Mouse (Mus musculus) heart, postnatal 4 days (tissue): ENCODE measurements at regions not wholly inside any gene's neighbourhood (a gene's known extent, or its start where the extent isn't known, plus 50 kb on each side); places are given as distances from the start of the nearest gene placed in this dataset.

Experiments
- DNase-seq: peaks from one replicate; pipeline ENCODE4 v3.0.0; 2021

DNA sequence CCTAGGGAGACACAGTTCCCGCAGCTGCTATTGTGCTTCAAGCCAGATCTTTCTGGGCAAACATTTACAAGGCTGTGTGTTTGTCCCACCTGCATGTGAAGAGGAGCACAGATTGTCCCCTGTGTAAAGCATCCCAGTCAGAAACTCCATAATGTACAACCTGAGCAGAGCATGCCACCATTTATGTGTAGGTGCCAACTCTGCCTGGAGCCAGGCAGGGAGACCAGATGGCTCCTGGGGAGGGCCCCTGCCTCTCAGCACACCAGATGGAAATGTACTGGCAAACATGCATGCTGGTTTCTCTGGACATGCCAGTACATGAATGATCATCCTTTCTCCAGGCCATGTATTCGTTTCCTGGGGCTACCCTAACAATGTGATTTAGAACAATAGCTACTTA lies 98.6 kb upstream of the Foxp3 start:
- DNase-seq: no peak

DNA sequence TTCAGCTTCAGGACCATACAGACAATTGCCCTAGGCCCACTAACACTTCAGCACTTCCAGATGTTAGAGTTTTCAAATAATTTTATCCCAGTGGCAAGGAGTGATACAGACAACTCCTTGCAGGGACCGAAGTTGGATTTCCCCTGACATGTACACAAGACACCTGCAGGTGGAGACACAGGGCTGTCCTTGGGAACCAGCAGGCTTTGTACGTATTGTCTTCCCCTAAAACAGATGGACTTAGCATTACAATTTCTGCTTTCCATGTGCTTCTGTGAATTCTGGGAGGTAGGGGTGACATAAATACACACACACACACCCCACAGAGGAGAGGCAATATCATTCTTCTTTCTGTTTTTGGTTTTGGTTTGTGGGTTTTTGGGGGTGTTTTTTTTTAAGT lies 98.2 kb upstream of the Usp27x start:
- peak; percentile 42 for DNase-seq

- DNase-seq: no peak
Observed at GRCm38 (mm10) chrX:7469801-7470200, 94.2 kb upstream of the Usp27x start.

- no peak for DNase-seq
Observed at GRCm38 (mm10) chrX:7467985-7468384, 92.4 kb upstream of the Usp27x start.

DNA sequence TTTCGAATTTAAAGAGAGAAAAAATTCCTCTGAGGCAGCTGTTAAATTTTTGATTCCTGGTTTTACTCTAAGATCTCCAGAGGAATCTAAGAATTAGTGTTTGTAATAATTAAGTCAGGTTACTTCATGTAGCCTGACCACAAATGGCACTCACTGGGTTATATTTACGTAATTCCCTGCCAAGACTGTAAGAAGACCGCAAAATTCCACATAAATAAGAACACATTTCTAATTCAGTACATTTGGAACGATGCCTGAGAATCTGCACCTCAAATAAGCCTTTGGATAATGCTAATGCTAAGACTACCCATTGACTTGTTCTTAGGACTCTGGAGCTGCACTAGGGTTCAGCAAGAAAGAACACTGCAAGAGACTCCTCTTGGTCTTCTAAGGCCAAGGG lies 81.2 kb upstream of the Usp27x start:
- no peak for DNase-seq

DNA sequence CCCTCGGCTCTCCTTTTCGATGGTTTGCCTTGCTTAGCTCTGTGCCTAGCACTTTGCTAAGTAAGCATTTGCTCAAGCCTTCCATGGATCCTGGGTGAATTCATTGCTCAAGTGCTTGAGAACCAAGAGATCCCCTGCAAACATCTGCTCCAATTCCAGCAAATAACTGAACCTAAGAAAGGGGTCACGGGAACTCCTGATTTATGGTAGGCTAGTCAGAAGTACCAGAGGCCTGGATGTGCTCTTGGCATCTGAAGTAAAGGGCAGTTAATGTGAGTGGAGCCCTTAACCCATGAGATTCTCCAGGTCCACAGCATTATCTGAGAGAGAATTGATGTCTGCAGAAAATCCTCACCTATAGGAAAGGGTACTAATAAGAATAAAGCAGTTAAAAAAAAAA lies 69.4 kb upstream of the Usp27x start:
- DNase-seq: no peak

- no peak for DNase-seq
Observed at GRCm38 (mm10) chrX:7444583-7444982, 69.0 kb upstream of the Usp27x start.

DNA sequence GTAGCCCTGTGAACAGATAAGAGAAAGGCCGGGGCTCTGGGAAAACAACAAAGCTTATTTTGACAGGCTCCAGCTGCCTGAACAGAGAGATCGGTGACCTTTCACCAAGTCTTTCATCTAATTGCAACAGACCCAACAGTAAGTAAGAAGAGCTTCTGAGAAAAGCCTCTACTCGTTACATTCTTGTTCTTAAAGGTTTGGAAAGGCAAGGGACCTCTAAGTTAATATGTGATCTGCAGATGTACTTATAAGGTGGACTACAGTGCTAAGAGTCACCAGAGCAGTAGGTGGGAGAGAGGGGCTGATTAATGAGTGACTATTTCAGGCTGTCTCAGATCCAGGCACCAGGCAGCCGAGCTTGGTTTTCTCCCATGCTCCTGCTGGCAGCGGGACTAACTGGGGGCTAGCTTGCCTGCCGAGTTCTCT lies 68.4 kb upstream of the Usp27x start:
- no peak for DNase-seq

DNA sequence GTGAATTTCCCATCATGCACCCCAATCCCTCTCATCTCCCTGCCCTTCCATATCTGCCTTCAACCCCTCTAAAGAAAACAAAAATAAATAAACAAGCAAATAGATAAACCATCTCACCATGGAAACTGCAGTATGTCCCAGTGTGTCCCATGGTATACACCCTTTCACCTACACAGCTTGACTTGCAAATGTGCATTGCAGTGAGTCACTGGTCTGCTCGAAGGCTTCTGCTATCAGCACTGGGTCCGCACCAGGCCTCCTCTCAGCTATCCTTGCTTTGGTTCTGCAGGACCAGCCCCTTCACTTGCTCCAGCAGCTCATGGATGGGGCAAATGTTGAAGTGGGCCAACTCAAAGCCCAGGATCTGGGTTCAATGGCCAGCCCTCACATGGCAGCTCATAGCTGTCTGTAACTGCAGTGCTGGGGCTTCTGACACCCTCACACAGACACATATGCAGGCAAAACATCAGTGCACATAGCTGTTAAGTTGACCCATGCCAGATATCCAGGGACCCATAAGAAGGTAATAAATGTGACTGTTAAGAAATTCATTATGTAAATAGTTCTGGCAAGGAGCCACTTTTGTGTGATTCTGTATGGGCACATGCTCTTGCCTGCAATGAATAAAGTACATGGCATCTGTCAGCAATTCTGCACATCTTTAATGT lies 59.9 kb upstream of the Usp27x start:
- DNase-seq: no peak

GRCm38 (mm10) chrX:7434268-7434667 lies 58.6 kb upstream of the Usp27x start:
- no peak for DNase-seq

- no peak for DNase-seq
Observed at GRCm38 (mm10) chrX:7430456-7430855, 54.8 kb upstream of the Usp27x start.

- no peak for DNase-seq
Observed at GRCm38 (mm10) chrX:7429524-7429865, 53.9 kb upstream of the Usp27x start.

- DNase-seq: peak; percentile 40
Observed at GRCm38 (mm10) chrX:7428621-7429523, 53.2 kb upstream of the Usp27x start.
